Mouse (Mus musculus) embryonic facial prominence, embryonic 11.5 days (tissue): Measurements from ENCODE around the gene Chd4. TPM values are rescaled to one million over a fixed set of nuclear protein-coding genes. Genes with fewer than 3 reads are reported as not detected.

ENCODE experiments used
- ATAC-seq: fragments of 200-750 bp; cut with Nextera tagmentation; replicated peaks from 2 replicates; pipeline ENCODE4 v1.8.0; 2017; ENCODE audit warnings: low read depth; ENCODE audit not compliant: insufficient number of reproducible peaks, low FRiP score, low TSS enrichment
- DNase-seq: peaks from one replicate; pipeline ENCODE4 v3.0.0-alpha.2; 2015; ENCODE audit warnings: low spot score
- H3K27ac ChIP-seq: fragments of 300-500 bp; sonication (generic); replicated peaks from 2 replicates; pipeline ENCODE4 v1.5.1; 2014; ENCODE audit warnings: mild to moderate bottlenecking, low read depth, low read length, control low read depth
- H3K27me3 ChIP-seq: fragments of 300-500 bp; sonication (generic); 2 replicates; pipeline ENCODE4 v1.6.1; 2014; ENCODE audit warnings: mild to moderate bottlenecking, low read length, moderate library complexity, mixed read lengths; ENCODE audit not compliant: control insufficient read depth, insufficient read depth
- H3K36me3 ChIP-seq: fragments of 300-500 bp; sonication (generic); replicated peaks from 2 replicates; pipeline ENCODE4 v1.6.1; 2014; ENCODE audit warnings: low read depth, mild to moderate bottlenecking, low read length, moderate library complexity, mixed read lengths; ENCODE audit not compliant: control insufficient read depth, insufficient read depth
- H3K4me1 ChIP-seq: fragments of 300-500 bp; sonication (generic); 2 replicates; pipeline ENCODE4 v1.6.1; 2014; ENCODE audit warnings: low read length, mixed read lengths; ENCODE audit not compliant: control insufficient read depth, insufficient read depth
- H3K4me2 ChIP-seq: fragments of 300-500 bp; sonication (generic); 2 replicates; pipeline ENCODE4 v1.6.1; 2014; ENCODE audit warnings: low read depth, mild to moderate bottlenecking, control low read depth, low read length, moderate library complexity
- H3K4me3 ChIP-seq: fragments of 300-500 bp; sonication (generic); 2 replicates; pipeline ENCODE4 v1.5.1; 2014; ENCODE audit warnings: low read depth, low read length, control low read depth
- H3K9ac ChIP-seq: fragments of 300-500 bp; sonication (generic); replicated peaks from 2 replicates; pipeline ENCODE4 v1.6.1; 2014; ENCODE audit warnings: mild to moderate bottlenecking, control low read depth, low read length
- H3K9me3 ChIP-seq: fragments of 300-500 bp; sonication (generic); replicated peaks from 2 replicates; pipeline ENCODE4 v1.6.1; 2016; ENCODE audit warnings: mild to moderate bottlenecking, low read length, inconsistent platforms, mixed read lengths; ENCODE audit not compliant: control insufficient read depth
- WGBS: fragments of 180-500 bp; shearing (Covaris S2); extraction: QIAGEN DNeasy Blood & Tissue Kit; methylation state at CpG from one replicate; pipeline ENCODE4 v1.1.7; 2014; 5-methylcytosine and 5-hydroxymethylcytosine counted together
- polyA plus RNA-seq: library from polyadenylated mRNA; unstranded; fragments of >200 nt; fragmentation: Nextera tagmentation; extraction: Ambion mirVana; gene quantifications from 2 replicates; pipeline ENCODE4 v1.2.1, GENCODE M21; 2014

Gene Chd4
- polyA plus RNA-seq, 1 experiment from 2014 or later, result 93.2 TPM

DNA sequence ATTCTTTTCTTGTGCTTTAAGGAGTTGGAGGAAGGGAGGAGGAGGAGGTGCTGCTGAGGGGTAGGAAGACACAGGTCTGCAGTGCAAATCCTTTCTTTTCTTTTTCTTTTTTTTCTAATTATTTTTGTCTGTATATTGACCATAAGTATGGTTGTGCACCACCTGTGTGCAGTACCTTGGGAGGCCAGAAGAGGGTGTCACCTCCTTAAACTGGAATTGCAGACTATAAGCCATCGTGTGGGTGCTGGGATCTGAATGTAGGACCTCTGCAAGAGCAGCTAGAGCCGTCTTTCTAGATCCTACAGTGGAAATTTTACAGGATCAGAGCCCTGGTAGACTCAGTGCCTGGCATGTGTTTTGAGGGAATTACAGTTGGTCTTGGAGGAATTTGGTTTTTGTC lies 11.9 kb downstream of the Chd4 start:
- DNase-seq, result no peak
- ATAC-seq, result no peak
- Histone ChIP-seq H3K4me3 (no peak overlapping the region), H3K9me3 (no peaks in the 10 kb centered on the region), H3K36me3 (peaks cover 50% of the 10 kb centered on the region), H3K27ac (no peak overlapping the region), H3K4me1 (no peaks in the 10 kb centered on the region), H3K27me3 (no peaks in the 10 kb centered on the region), H3K4me2 (no peak overlapping the region), H3K9ac (no peak overlapping the region)
- 93% methylated on average over 2 of the region's 2 CpGs for WGBS

DNA sequence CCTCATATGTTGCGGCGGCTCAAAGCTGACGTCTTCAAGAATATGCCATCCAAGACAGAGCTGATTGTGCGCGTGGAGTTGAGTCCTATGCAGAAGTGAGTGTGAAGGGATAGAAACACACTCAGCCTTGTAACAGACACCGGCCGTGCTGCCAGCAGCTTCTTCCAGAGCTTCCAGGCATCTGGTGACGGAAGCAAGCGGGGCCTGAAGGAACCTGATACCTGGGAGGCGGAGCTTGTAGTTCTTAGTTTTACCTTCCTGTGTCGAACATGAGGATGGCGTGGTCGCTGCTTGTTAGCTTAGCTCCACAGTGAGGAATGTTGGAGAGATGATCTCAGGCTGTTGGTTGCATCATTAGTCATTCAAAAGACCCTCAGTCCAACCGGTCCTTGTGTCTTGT lies 13.6 kb downstream of the Chd4 start:
- DNase-seq (peak; percentile 38), ATAC-seq (no peak)
- H3K36me3 ChIP-seq, result peaks cover 54% of the 10 kb centered on the region
- H3K27ac ChIP-seq, result no peak overlapping the region
- no peaks in the 10 kb centered on the region for H3K4me1 ChIP-seq
- no peak overlapping the region for H3K4me3 ChIP-seq
- 63% methylated on average over 14 of the region's 14 CpGs for WGBS
- H3K9ac ChIP-seq, result no peak overlapping the region
- no peaks in the 10 kb centered on the region for H3K27me3 ChIP-seq
- no peaks in the 10 kb centered on the region for H3K9me3 ChIP-seq
- no peak overlapping the region for H3K4me2 ChIP-seq

DNA sequence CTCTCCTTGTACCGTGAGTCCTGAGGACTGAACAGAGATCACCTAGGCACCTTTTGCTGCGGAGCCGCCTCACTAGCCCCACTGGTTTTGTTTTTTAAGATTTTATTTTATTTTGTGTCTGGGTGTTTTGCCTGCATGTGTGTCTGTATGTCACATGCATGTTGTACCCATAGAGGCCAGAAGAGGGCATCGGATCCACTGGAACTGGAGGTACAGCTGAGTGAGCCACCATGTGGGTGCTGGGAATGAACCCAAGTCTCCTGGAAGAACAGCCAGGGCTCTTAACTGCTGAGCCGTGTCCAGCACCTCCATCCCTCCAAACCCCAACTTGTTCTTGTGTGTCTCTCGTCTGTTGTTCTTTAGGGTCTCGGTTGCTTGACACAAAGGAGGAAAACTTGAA lies 15.1 kb downstream of the Chd4 start:
- H3K9me3 ChIP-seq, result no peaks in the 10 kb centered on the region
- no peaks in the 10 kb centered on the region for H3K4me1 ChIP-seq
- H3K4me2 ChIP-seq, result no peak overlapping the region
- no peaks in the 10 kb centered on the region for H3K27me3 ChIP-seq
- H3K27ac ChIP-seq, result no peak overlapping the region
- peak; percentile 48 for DNase-seq
- no peak overlapping the region for H3K9ac ChIP-seq
- 91% methylated on average over 7 of the region's 7 CpGs for WGBS
- ATAC-seq, result no peak
- H3K36me3 ChIP-seq, result peaks cover 50% of the 10 kb centered on the region
- H3K4me3 ChIP-seq, result no peak overlapping the region

DNA sequence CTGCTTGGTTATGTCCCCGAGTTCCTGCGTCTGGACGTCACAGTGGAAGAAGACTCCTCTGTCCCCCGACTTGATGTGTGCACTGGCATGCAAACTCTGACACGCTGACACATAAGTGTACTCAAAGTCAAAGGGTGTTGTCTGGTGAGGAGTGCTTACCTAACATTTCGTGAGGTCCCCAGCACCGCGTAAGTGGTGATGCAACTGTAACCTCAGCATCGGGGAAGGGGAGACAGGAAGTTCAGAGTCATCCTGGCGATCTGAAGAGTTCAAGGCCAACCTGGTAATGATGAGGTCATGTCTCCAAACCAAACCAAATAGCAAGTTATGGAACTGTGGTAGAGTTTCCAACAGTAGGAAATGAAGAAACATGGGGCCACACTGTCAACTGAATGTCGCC lies 16.8 kb downstream of the Chd4 start:
- WGBS, result 94% methylated on average over 11 of the region's 11 CpGs
- Histone ChIP-seq H3K4me1 (no peaks in the 10 kb centered on the region), H3K27me3 (no peaks in the 10 kb centered on the region), H3K4me3 (no peak overlapping the region), H3K9ac (no peak overlapping the region), H3K4me2 (no peak overlapping the region), H3K36me3 (peaks cover 44% of the 10 kb centered on the region), H3K9me3 (no peaks in the 10 kb centered on the region), H3K27ac (no peak overlapping the region)
- DNase-seq (no peak), ATAC-seq (no peak)

DNA sequence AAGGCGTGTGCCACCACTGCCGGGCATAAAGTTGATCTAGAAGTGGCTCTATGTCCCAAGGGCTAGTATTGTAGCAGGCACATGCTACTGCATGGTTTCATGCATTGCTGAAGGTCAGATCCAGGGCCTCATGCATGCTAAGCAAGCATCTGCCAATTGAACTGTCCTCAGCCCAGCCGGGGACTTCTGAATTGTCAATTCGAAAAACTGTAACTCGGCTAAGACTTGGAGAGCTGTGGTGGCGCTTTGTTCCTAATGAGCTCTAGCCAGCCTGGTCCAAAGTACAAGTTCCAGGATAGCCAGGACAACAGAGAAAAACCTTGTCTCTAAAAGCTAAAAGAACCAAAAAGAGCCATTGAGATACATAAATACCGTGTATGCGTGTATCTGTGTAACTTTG lies 23.6 kb downstream of the Chd4 start:
- DNase-seq (no peak), ATAC-seq (no peak)
- no peak overlapping the region for H3K4me2 ChIP-seq
- no peak overlapping the region for H3K27ac ChIP-seq
- no peaks in the 10 kb centered on the region for H3K4me1 ChIP-seq
- H3K27me3 ChIP-seq, result no peaks in the 10 kb centered on the region
- H3K4me3 ChIP-seq, result no peak overlapping the region
- WGBS, result 95% methylated on average over 8 of the region's 8 CpGs
- peaks cover 41% of the 10 kb centered on the region for H3K36me3 ChIP-seq
- H3K9ac ChIP-seq, result no peak overlapping the region
- no peaks in the 10 kb centered on the region for H3K9me3 ChIP-seq

DNA sequence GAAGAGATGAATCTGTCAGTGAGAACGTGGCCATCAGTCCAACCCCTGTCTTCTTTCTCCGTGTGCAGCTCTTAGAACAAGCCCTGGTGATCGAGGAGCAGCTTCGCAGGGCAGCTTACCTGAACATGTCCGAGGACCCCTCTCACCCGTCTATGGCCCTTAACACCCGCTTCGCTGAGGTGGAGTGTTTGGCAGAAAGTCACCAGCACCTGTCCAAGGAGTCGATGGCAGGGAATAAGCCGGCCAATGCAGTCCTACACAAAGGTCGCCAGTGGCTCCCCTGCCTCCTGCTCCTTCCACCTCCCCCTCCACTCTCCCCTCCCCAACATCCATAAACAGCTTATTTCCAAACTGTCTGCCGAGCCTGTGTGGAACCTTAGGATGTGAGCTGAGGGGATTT lies 32.9 kb downstream of the Chd4 start:
- Histone ChIP-seq H3K9ac (no peak overlapping the region), H3K27me3 (no peaks in the 10 kb centered on the region), H3K9me3 (no peaks in the 10 kb centered on the region), H3K27ac (no peak overlapping the region), H3K4me2 (no peak overlapping the region), H3K4me3 (no peak overlapping the region), H3K36me3 (peaks cover 14% of the 10 kb centered on the region), H3K4me1 (no peaks in the 10 kb centered on the region)
- 92% methylated on average over 12 of the region's 12 CpGs for WGBS
- ATAC-seq (no peak), DNase-seq (no peak)

DNA sequence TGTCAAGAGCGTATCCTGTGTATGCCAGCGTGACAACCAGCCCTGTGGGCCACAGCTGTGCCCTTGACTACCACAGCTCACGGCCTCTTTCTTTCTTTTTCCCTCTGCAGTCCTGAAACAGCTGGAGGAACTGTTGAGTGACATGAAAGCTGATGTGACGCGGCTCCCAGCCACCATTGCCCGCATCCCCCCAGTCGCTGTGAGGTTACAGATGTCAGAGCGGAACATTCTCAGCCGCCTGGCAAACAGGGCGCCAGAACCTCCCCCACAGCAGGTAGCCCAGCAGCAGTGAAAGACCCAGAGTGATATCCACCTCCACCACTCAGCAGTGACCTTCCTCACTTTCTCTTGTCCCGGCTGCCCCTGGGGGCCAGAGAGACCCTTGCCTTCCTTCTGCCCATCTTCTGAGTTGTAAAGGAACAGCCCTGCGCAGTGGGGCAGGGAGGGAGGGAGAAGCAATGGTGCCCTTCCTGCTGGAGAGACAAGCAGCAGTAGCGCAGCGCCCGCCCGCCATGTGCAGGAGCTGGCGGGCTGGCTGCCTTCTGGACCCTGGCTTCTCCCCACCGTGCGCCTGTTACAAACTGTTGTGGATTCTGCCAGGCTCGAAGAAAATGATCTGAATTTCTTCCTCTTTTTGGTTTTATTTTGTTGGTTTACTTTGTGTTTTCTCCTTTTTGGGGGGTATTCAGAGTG lies 34.1 kb downstream of the Chd4 start:
- ATAC-seq (no peak), DNase-seq (no peak)
- Histone ChIP-seq H3K36me3 (peaks cover 10% of the 10 kb centered on the region), H3K4me2 (no peak overlapping the region), H3K4me1 (no peaks in the 10 kb centered on the region), H3K9me3 (no peaks in the 10 kb centered on the region), H3K27me3 (no peaks in the 10 kb centered on the region), H3K9ac (no peak overlapping the region), H3K4me3 (no peak overlapping the region), H3K27ac (no peak overlapping the region)
- 90% methylated on average over 20 of the region's 20 CpGs for WGBS

DNA sequence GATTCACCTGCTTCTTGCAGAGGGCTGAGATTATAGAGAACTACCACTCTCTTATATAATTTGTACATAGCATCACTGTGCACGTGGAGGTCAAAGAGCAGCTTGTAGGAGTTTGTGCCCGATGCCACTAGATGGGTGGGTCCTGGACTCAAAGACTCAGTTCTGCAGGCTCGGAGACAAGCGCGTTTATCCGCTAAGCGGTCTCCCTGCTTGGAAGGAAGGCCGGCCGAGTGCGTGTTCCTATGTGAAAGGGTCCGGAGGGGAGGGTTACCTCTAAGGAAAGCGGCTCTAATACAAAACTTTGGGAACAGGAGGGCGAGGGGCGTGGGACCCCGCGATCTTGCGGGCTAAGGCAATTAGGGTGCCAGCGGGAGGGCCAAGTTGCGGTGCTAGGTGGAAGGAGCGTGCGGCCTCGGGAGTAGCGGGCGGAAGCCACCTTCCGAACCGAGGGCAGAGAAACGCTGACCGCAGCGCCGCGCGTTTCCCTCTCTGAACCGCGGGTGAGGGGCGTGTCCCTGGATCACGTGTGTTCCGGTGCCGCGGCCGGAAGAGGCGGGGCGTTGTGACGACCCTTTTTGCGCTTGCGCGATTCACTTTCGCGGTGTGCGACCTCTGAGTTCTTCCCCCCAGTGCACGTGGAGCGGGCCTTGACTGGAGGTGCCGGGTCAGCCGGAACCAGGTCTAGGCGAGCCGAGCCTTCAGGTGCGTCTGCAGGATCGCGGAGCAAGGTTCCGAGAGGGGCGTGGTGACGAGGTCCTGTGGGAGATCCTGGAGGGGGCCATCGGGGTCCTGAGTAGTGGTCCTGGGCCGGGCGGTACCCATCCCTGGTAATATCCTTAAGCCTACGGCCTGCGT lies 35.7 kb downstream of the Chd4 start, which contains the start of gene Nop2:
TSS of gene Nop2 (plus strand) at position 608 of the 855 bp plus-strand sequence.
- Histone ChIP-seq H3K4me1 (no peaks in the 10 kb centered on the region), H3K36me3 (peaks cover 17% of the 10 kb centered on the region), H3K4me2 (peak within 1 kb of the TSS; percentile 79), H3K9ac (peak within 1 kb of the TSS; percentile 83), H3K27me3 (no peaks in the 10 kb centered on the region), H3K4me3 (peak within 1 kb of the TSS; percentile 93), H3K27ac (peak within 1 kb of the TSS; percentile 82), H3K9me3 (no peaks in the 10 kb centered on the region)
- DNase-seq, result peak; percentile 97
- WGBS, result under 1% methylated on average over 66 of the region's 66 CpGs
- peak; percentile 87 for ATAC-seq
